Mouse (Mus musculus) large intestine, adult 2 months (tissue): ENCODE results near the gene Cdh13. TPM values are rescaled to one million over a fixed set of nuclear protein-coding genes. Genes with fewer than 3 reads are reported as not detected.

ENCODE experiments used
- DNase-seq: peaks from one replicate; pipeline ENCODE4 v3.0.0-alpha.2; 2012; ENCODE audit warnings: low read depth, low spot score
- WGBS: fragments of 180-500 bp; shearing (Covaris S2); methylation state at CpG from one replicate; pipeline ENCODE4 v1.1.7; 2018; 5-methylcytosine and 5-hydroxymethylcytosine counted together
- polyA plus RNA-seq: library from polyadenylated mRNA; depleted of rRNA; stranded (reverse); fragments of >200 nt; gene quantifications from 2 replicates; pipeline ENCODE4 v1.2.3, GENCODE M21; 2012

The Cdh13 gene
- polyA plus RNA-seq, 1 experiment: 3.6 TPM

DNA sequence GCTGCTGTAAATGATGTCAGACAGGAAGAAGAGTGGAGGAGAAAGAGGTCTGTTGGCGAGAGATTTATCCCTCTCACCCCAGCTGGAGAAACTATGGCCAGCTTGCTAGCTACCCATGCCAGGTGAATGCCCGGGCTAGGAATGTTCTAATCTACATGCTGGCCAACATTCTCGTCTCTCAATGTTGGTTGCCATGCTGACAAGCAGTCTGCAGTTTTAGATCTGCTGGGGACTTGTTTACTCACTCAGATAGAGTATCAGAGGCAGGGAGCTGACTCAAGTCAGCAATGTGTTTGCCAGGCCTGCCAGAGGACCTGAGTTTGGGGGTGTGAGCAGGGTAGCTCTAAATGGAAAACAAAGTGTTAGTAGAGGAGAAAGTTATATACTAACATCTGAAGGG, 93.3 kb downstream of the Cdh13 start:
- DNase-seq: no peak
- WGBS: 36% methylated on average over 3 of the region's 3 CpGs

DNA sequence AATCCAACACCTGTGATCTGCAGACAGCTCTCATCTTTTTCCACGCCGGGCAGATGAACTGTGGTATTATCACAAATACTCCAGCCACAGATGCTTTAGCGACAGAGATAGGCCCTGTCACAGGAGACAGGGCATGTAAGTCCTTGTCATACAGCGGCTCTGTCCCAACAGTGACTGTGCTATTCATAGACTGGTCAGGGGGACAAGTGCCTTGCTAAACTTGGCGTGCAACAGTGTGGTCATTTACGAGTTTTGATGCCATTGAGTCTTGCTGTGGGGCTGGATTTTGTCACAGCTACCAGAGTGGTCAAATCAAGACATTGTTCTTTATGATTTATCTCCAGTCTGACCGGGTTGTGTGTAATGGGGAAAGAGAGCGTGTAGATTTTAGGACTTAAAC, 95.5 kb downstream of the Cdh13 start:
- 86% methylated on average over 8 of the region's 8 CpGs for WGBS
- DNase-seq: no peak

DNA sequence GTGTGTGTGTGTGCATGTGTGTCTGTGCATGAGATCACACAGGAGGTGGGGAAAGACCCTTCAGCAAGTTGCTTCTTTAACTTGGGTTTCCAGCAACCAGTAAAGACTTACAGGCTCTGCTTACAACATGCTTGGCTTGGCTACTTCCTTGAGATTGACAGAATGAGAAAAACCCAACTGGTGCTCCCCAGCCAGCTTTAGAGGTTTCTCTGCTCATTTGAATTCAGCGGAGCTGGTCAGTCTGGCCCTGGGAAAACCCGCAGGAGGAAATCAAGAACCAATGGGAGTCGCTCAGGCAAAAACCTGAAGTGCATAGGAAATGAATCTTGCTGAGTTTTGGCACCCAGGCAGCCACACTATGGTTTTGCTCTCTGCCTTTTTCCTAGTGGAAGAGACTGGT, 96.1 kb downstream of the Cdh13 start:
- no peak for DNase-seq
- 78% methylated on average over 3 of the region's 3 CpGs for WGBS

DNA sequence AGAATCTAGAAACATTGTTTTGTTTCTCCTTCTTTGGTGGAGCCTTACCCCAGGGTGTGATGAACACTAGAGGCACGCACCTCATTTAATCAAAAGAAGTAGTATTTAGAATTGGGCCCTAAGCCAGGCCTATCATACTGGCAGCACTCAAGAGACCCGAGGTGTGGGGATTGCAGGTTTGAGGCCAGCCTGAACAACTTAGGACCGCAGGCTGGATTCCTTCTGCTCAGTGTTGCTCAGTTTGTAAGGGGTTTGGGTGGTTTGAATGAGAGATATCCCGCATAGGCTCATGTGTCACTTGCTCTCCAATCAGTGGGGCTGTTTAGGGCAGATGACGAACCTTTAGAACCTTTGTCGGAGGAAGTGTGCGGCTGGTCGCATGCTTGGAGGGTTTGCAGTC, 96.5 kb downstream of the Cdh13 start:
- 80% methylated on average over 8 of the region's 8 CpGs for WGBS
- DNase-seq: no peak

DNA sequence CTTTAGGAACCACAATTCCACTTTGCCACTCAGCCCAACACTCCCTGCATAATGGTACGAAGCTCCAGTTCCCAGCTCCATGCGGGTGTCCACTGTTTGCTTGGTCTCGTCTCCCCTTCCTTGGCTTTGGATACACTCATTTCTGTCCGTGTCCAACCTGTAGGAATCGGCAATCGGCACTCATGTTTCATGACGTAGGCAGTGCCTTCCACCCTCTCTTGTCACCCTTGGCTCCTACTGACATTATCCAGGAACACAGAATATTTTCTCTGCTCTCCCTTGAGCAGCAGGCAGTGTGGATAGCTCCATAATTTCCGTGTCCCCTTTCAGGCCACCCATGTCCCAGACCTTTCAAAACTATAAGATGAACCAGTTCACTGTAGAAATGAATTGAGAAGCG, 97.2 kb downstream of the Cdh13 start:
- 85% methylated on average over 9 of the region's 9 CpGs for WGBS
- no peak for DNase-seq

DNA sequence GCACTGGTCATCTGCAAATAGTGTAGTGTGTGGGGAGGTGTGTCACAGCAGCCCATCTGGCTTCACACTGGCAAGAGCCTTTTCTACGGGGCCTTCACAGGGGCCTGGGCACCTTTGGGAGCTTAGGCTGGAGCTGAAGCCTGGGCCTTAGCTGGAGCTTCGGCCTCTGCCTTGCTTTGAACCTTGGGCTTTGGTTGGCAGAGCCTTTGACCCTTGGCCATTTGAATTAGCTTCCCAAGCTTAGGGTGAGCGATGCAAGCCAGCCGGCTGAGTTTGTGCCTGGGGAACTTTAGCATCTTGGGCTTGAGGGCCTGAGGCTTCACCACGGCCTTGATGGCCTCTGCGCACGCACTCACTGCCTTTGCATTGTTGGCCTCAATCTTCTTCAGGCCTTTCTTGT, 98.1 kb downstream of the Cdh13 start:
- 89% methylated on average over 7 of the region's 7 CpGs for WGBS
- DNase-seq: no peak

DNA sequence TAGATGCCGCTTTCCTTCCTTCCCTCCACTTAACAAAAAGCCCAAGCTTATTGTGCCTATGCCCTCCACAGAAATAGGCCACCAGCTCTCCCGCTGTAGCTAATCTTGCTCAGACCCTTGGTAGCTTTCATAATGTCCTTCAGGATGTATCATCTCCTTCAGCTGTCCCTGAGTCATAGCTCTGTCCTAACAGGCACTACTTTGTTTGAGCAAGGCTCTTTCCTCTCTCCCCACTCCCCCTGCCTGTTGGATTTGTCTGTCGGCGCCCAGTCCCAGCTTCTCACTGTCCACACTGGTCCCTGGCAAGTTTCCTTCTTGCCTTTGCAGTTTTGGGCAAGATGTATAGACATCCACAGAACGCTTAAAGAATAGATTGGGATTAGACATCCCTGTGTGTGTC, 100.8 kb downstream of the Cdh13 start:
- no peak for DNase-seq
- WGBS: 83% methylated on average over 5 of the region's 5 CpGs

DNA sequence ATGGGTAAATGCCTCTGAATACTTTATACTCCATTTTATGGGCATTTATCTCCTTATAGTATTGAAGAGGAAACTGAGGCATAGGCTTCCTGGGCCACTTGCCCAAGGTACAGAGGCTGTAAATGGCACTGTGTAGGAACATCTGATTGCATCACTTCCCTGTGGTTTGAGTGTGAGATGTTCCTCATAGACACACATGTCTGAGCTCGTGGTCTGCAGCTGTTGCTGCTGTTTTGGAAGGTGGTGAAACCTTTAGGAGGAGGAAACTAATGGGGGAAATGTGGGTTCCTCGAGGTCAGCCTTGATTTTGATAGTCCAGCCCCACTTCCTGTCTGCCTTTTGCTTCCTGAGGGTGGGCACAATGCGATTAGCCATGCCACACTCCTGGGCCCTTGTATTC, 105.9 kb downstream of the Cdh13 start:
- 48% methylated on average over 3 of the region's 3 CpGs for WGBS

DNA sequence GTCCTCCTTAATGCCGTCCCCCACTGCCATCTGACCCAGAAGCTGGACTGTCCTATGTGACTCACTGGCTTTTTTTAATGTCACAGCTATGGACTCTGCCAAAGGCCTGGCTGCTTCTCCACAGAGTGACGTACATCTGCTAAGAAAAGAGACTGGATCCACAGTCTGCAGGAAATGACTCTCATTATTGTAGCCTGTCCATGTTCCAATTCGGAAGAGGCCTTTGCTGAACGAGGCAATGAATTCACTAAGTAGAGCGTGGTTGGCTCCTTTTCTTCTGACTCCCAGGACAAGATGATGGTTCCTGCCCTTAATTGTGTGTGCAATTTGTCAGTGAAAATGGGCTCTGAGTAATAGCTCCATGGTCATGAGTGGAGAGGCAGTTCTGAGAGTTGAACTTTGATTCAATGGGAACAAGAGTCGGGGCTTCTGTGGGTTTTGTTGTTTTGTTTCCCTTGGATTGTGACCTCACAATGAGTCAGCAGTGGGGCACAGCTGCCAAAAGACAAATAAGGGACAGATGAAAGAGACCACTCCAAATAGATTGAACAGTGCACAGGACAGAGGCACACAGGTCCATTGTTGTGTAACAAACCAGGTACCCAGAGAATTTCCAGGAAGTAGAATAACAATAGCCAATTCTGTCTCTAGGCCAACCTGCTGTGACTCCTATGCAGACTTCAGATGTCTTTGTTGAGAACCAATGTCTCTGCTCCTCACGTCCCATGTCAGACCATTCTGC, 110.5 kb downstream of the Cdh13 start:
- DNase-seq: no peak
- 62% methylated on average over 7 of the region's 7 CpGs for WGBS

More for the DNA sequence above, 105.9 kb downstream of the Cdh13 start:
- no peak for DNase-seq

DNA sequence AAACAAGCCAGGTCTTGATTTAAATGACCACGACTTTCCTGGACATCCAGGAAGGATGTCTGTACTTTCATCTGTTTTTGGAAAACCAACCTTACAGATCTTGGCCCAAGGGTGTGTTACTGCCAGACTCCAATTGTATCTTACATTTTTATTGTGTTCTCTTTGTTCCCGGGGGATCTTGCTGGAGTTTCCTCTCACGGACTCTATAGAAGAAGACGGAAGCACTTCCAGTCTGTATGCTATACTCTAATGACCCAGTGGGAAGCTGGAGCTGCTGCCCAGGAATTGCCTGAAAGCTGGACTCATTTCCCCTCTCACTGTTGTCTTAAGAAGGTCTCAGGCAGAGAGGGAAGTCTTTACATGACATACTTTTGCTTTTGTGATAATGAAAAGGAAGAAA, 111.6 kb downstream of the Cdh13 start:
- WGBS: 61% methylated on average over 4 of the region's 4 CpGs
- no peak for DNase-seq

DNA sequence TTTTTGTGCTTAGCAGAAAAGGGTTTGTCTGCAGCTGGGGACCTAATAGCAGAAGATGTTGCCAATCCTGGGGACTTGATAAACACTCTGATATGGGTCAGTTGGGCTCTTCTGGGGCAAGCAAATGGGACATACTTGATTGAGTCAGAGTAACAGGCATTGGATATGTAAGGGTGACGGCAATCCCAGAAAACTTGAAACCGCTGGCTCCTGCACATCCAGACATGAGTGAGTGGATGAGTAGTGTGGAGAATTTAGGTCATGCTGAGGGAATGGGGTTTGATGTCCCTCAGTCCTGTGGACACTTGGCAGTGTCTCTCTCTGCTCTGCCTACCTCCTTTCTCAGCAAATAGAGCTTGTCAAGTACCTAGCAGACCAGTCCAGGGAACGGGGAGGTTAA, 121.3 kb downstream of the Cdh13 start:
- no peak for DNase-seq

DNA sequence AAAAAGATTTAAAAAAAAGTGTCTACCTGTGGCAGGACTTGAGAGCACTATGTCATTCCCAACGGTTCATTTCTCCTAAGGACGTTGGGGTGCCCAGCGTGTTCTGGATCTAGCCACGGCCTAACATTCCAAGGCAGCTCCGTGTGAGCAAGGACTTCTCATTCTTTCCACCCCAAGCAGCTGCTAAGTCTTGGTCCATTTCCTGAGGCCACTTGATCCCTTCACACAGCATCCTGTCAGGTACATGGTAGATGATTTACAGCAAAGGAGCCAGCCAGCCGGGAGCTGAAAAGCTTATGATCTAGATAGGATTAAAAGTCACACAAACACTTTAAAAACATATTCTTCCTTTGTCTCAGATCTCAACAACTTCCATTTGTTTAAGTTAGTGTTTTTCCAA, 123.8 kb downstream of the Cdh13 start:
- WGBS: 46% methylated on average over 6 of the region's 6 CpGs
- DNase-seq: no peak

More for the DNA sequence above, 121.3 kb downstream of the Cdh13 start:
- 82% methylated on average over 3 of the region's 3 CpGs for WGBS

DNA sequence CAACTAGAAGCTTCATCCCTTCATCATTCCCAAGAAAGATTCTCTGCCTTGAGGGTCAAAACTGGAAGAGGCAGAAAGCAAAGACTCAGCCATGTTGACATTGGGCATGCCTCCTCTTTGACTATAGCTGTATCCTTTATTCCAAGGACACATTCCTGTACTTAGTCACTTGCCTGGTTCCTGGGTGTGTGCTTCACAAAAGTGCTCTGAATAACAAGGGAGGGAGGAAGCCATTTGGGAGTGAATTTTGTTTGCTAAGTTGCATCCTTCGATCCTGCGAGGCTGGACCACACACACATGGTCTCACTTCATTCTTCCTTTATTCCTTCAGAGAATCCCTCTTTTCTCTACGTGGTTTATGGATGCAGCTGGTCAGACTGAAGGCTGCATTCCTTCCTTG, 125.9 kb downstream of the Cdh13 start:
- DNase-seq: no peak
- 72% methylated on average over 3 of the region's 3 CpGs for WGBS

DNA sequence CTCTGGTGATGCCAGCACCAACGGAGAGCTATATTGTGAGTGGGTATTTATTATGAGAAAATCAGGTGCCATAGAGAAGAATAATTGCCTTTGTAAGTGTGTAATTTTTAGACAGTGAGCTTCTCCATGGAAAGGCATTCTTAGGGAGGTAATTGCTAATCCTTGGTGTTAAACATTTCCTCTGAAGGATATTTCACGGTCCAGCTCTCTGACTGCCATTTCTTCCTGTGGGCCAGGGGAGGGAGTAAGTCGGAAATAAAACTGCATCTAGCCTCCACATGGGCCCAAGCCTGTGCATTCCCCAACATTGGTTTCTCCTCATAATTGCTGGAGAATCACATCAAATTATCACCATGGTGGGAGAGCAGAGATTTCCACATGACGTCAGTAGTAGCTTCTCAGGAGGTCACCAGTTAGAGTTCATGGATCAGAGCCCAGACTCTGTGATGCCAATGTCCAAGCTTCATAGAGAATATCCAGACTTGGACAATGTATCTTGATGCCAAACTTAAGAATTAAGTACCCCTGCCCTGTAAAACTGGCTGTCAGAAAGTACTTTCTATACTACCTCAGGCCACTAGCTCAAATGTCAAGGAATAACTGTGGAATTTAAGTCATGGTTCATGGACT, 126.9 kb downstream of the Cdh13 start:
- DNase-seq: no peak
- WGBS: 92% methylated on average over 4 of the region's 4 CpGs

DNA sequence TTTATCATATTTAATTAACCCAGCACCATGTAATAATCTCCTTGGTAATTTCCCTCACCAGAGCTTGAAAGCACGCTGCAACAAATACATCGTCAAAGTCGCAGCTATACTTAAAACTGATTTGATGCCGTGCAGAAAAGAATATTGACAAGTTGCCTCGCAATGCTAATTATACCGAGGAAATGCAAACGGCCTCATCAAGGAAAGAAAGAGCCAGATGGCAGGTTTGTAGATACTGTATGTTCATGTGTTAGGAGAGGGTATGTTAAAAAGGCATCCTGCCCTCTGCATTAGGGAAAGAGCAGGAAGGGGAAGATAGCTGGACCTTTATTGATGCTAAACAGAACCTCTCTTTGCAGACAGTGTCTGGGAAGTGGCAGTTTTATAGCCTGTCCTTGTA, 132.1 kb downstream of the Cdh13 start:
- DNase-seq: no peak
- WGBS: 73% methylated on average over 7 of the region's 7 CpGs

DNA sequence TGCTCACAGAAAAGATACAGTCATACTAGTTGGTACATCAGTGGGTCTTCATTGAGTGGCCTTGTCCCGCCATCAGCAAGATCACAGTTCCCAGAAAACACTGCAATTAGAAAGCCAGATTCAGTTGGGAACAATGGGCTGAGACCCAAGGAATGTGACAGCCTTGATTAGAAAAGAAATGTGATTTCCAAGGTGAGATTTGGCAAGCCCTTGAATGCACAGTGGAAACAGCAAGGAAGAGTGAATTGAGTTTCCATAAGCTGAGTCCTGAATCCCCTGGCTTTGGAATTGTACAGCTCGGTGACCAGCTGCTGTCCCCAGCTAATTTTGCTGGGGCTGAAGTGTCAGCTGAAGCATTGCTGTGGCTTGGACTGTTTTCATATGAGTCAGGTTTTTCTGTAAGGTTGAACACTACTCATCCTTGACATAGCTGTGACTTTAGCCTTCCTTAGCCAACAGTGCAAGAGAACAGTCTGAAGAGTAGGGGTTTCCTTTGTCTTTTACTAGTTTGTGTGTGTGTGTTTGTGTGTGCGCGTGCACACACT, 133.3 kb downstream of the Cdh13 start:
- no peak for DNase-seq
- WGBS: 82% methylated on average over 4 of the region's 4 CpGs

DNA sequence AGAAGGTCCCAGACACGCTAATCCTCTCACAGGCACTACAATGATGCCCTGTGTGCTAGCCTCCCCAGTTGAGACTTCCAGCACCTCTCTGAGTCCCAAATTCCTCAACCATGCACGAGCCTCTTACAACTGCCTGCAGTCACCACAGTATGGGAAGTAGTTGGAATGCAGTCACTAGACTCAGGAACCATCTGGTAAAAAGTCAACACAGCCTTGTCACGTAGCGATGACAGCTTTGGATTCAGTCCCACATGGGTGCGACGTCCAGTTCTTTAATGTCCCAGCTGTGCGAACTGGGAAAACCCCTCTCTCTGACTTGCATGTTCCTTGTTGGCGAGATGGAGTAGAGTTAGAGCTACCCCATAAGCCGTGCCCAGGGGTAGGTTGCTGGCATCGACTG, 139.1 kb downstream of the Cdh13 start:
- no peak for DNase-seq
- WGBS: 70% methylated on average over 10 of the region's 10 CpGs

DNA sequence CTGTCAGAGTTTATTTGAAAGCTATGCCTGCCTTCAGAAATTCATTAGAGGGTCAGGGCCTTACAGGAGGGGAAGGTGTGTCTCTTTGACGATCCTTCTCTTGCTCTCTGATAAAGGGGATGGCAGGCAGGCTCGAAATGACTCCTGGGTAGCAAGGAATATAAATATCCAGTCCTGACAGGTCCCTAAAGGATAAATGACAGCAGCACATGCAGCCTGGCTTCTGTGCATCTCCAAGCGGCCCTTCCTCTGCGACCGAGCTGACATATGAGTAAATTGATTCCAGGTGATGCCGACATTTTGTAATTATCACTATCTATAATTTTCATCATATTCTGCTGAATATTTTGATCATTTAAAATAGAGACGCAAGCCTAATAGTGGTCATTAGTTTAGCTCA, 145.4 kb downstream of the Cdh13 start:
- 75% methylated on average over 7 of the region's 7 CpGs for WGBS
- DNase-seq: no peak

DNA sequence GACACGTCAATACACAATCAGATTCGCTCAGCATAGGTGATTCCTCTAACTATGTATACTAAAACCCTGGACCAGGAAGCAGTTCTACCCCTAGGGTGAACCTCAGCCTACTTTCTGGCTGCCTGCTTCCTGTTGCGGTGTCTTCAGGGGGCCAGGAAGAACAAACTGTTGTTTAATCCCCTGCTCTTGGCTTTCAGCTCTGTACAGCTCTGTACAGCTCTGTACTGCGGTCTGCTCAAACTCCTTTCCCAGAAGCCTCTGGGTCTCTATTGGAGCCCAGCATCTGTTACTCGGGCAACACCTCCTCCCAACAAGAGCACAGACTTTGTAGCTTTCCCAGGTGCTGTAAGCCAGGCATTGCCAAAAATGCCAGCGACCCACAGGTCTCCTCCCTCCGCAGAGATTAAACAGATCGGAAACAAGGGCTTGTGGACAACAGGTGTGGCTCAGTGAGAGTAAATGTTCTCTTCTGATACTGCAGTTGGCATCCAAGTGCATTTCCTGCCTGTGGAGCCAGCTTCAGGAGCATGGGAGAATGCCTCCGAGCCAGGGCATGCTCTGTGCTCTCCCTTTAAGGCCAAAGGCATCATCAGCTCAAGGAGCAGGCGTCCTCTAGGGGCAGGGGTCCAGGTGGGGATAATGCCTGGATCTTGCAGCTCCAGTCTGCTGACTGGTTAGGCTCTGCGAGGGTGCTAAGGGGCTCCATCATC, 148.4 kb downstream of the Cdh13 start:
- no peak for DNase-seq
- 66% methylated on average over 11 of the region's 11 CpGs for WGBS

DNA sequence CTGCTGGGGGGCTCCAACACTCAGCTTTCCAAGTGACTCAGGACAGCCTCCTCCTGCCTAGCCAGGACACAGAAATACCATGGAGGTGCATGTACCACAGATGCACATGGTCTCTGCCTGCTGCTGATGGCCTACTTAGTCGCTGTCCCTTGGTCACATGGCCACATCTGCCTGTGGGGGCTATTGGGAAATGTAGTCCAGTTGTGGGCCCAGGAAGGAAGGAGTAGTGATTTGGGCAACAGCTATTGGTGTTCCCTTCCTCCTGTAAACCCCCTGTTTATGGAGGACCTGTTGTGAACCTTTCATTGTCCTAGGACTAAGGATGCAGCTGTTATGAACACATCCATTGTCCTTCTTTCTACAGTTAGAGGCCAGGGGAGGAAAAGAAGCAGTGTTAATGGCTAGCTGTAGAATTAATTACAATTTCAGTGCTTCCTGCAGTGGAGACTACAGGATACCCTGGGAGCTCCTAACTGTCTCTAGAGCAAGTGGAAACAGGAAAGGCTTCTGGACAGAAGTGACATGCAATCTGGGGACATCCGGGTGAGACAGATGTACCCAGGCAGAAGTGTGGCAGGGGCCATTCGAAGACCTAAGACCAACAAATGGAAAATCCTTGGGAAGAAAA, 150.1 kb downstream of the Cdh13 start:
- no peak for DNase-seq
- 81% methylated on average over 3 of the region's 3 CpGs for WGBS
